Mouse (Mus musculus): ENCODE measurements around the gene Nav2.

DNA sequence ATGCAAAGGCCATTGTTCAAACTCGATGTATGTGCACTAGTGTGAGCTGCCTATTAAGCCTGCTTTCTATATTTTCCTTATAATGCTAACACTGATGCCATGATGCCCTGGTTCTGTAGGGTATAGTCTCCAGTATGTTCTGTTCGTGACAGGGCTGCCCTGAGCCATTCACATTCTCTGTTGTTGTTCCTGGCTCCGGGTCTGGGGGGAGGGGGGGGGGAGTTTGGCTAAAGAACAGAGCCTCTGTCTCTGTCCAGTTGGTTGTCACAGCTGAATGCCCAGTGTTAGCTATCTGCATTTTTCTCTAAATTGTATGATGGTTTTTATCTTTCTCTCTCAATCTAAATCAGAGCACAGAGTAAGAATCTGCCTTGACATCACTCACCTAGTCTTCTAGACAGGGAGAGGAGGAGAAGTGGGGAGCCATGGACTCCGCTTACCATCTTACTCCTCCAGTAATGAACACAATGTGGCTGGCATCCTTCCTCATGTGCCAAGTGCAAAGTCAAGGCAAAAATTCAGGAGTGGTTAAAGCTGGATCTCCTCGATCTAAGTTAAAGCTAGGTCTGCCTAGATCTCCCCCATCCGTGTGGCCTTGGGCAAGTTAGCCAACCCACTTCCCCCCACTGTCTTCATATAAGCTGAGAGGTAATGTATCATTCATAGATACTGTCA lies 605.4 kb downstream of the Nav2 start:
- TF ChIP-seq CTCF (IDR thresholded peaks at IDR 0.05; ENCODE audit: extremely low read depth, insufficient read depth, low read length) (no peak), POLR2A (IDR thresholded peaks at IDR 0.05; ENCODE audit: extremely low read depth, insufficient read depth, low read length) (no peak)

All from cortical plate, adult 2 months (tissue).